Mouse (Mus musculus) testis, adult 2 months (tissue): Measurements from ENCODE around the gene Adamtsl5. TPM values are rescaled to one million over a fixed set of nuclear protein-coding genes. Genes with fewer than 3 reads are reported as not detected.

Experiments used
- H3K27ac ChIP-seq: fragments of 200-500 bp; 2 replicates; pipeline ENCODE4 v1.5.1; 2012; ENCODE audit warnings: low read depth, low read length; ENCODE audit not compliant: control insufficient read depth, insufficient read depth
- H3K27me3 ChIP-seq: fragments of 200-500 bp; 2 replicates; pipeline ENCODE4 v1.6.1; 2012; ENCODE audit warnings: mild to moderate bottlenecking, low read length, moderate library complexity; ENCODE audit not compliant: control insufficient read depth, insufficient read depth
- H3K36me3 ChIP-seq: fragments of 200-500 bp; 2 replicates; pipeline ENCODE4 v1.6.1; 2012; ENCODE audit warnings: mild to moderate bottlenecking, low read length; ENCODE audit not compliant: control insufficient read depth, insufficient read depth
- H3K4me1 ChIP-seq: fragments of 200-500 bp; 2 replicates; pipeline ENCODE4 v1.6.1; 2012; ENCODE audit warnings: low read length; ENCODE audit not compliant: control insufficient read depth, insufficient read depth
- H3K4me3 ChIP-seq: fragments of 200-500 bp; 2 replicates; pipeline ENCODE4 v1.5.1; 2012; ENCODE audit warnings: low read depth, mild to moderate bottlenecking, low read length, moderate library complexity, mixed read lengths; ENCODE audit not compliant: control insufficient read depth
- CTCF ChIP-seq: fragments of 200-500 bp; IDR thresholded peaks from 2 replicates; pipeline ENCODE4 v1.5.1; 2012; ENCODE audit warnings: low read depth, mild to moderate bottlenecking, inconsistent platforms, low read length, moderate library complexity; ENCODE audit not compliant: control insufficient read depth, insufficient read depth, insufficient replicate concordance
- POLR2A ChIP-seq: fragments of 200-500 bp; IDR thresholded peaks from 2 replicates; pipeline ENCODE4 v1.6.1; 2012; ENCODE audit warnings: low read depth, mild to moderate bottlenecking, inconsistent platforms, low read length, moderate library complexity; ENCODE audit not compliant: control insufficient read depth
- polyA plus RNA-seq: library from polyadenylated mRNA; depleted of rRNA; stranded (reverse); fragments of >200 nt; gene quantifications from 2 replicates; pipeline ENCODE4 v1.2.3, GENCODE M21; 2012; rRNA removed

Adamtsl5 gene
- polyA plus RNA-seq = 3.3 and 4.1 TPM in 2 replicates

GRCm38 (mm10) chr10:80348244-80348781 is at the start of gene Adamtsl5:
Gene Adamtsl5 (minus strand): TSS chr10:80348412.
- Histone ChIP-seq H3K4me1 (peaks cover 28% of the 10 kb centered on the region), H3K4me3 (peak within 1 kb of the TSS; percentile 26), H3K36me3 (no peaks in the 10 kb centered on the region), H3K27ac (no peak within 1 kb of the TSS), H3K27me3 (no peaks in the 10 kb centered on the region)
- no peak for TF ChIP-seq POLR2A
- TF ChIP-seq CTCF = peak; percentile 55

GRCm38 (mm10) chr10:80397524-80398173 is 49.4 kb upstream of the Adamtsl5 start:
- no peak overlapping the region for H3K4me3 ChIP-seq
- no peaks in the 10 kb centered on the region for H3K27me3 ChIP-seq
- TF ChIP-seq POLR2A = no peak
- TF ChIP-seq CTCF = no peak
- peaks cover 15% of the 10 kb centered on the region for H3K4me1 ChIP-seq
- no peaks in the 10 kb centered on the region; the same call in none of the 2 replicates for H3K36me3 ChIP-seq
- H3K27ac ChIP-seq = no peak overlapping the region

GRCm38 (mm10) chr10:80396822-80397523 is 48.8 kb upstream of the Adamtsl5 start:
- Histone ChIP-seq H3K4me3 (no peak overlapping the region), H3K4me1 (peaks cover 15% of the 10 kb centered on the region), H3K27ac (no peak overlapping the region), H3K36me3 (no peaks in the 10 kb centered on the region; the same call in 1 of the 2 replicates), H3K27me3 (no peaks in the 10 kb centered on the region)
- TF ChIP-seq POLR2A (no peak), CTCF (no peak)

GRCm38 (mm10) chr10:80395025-80395627 is 46.9 kb upstream of the Adamtsl5 start:
- TF ChIP-seq CTCF (no peak), POLR2A (no peak)
- Histone ChIP-seq H3K27ac (no peak overlapping the region), H3K36me3 (no peaks in the 10 kb centered on the region; the same call in 1 of the 2 replicates), H3K4me3 (no peak overlapping the region), H3K27me3 (no peaks in the 10 kb centered on the region), H3K4me1 (peaks cover 11% of the 10 kb centered on the region)

DNA sequence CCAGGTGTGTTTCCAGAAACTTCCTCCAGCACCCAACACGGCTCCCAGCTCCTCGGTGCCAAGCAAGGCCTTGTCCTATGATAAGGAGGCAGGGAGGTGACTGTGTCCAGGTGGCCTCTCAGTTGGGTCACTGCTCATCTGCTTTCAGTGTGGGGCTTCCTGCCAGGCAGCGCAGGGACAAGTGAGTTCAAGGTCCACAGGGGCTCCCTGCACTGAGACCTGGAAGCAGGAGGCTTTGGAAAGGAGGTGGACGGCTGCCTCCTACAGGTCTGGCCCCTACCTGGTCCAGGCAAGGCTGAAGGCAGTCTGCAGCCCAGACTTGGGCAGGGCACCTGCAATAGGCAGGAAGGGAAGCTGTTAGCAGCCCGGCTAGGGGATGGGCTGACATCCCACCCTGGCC is 44.5 kb upstream of the Adamtsl5 start:
- no peaks in the 10 kb centered on the region; the same call in 1 of the 2 replicates for H3K36me3 ChIP-seq
- no peak overlapping the region for H3K27ac ChIP-seq
- H3K4me1 ChIP-seq = peaks cover 14% of the 10 kb centered on the region
- TF ChIP-seq POLR2A (no peak), CTCF (no peak)
- H3K4me3 ChIP-seq = no peak overlapping the region
- no peaks in the 10 kb centered on the region for H3K27me3 ChIP-seq

GRCm38 (mm10) chr10:80390697-80391096 is 42.5 kb upstream of the Adamtsl5 start:
- Histone ChIP-seq H3K36me3 (no peaks in the 10 kb centered on the region; the same call in 1 of the 2 replicates), H3K4me1 (peaks cover 17% of the 10 kb centered on the region), H3K27me3 (no peaks in the 10 kb centered on the region), H3K4me3 (no peak overlapping the region), H3K27ac (no peak overlapping the region)
- no peak for TF ChIP-seq POLR2A
- TF ChIP-seq CTCF = no peak
